Mouse (Mus musculus) embryonic stem cell, embryonic (primary cell): Measurements from ENCODE around the gene Smyd1.

ENCODE experiments used
- CTCF ChIA-PET, 4 experiments: fragments of 300-600 bp in 2 of 4; fragments of 350-600 bp in 2 of 4; sonication (Branson Sonifier 250); formaldehyde crosslinking; loops; one replicate each; lab custom pipeline; 2022; ENCODE audit warnings: inconsistent platforms in 2 of 4; lab: Charles Lee
- POLR2A ChIA-PET, 4 experiments: fragments of 300-600 bp in 2 of 4; fragments of 350-600 bp in 2 of 4; sonication (Branson Sonifier 250); formaldehyde crosslinking; loops; one replicate each; lab custom pipeline; 2022; ENCODE audit warnings: antibody characterized with exemption in 4 of 4, inconsistent platforms in 1 of 4; lab: Charles Lee

Smyd1 gene

GRCm38 (mm10) chr6:71204166-71204565, 117.9 kb downstream of the Smyd1 start:
- ChIA-PET CTCF (no interaction called here), POLR2A (no interaction called here)

GRCm38 (mm10) chr6:71203674-71204073, 118.4 kb downstream of the Smyd1 start:
- CTCF ChIA-PET = no interaction called here
- POLR2A ChIA-PET = no interaction called here

GRCm38 (mm10) chr6:71201925-71202324, 120.1 kb downstream of the Smyd1 start:
- ChIA-PET POLR2A (interaction anchor here in 2 of 4 experiments (0.5 to 1.0 kb wide), 3 partner anchors 26 to 1000 kb away, joined by 3 to 5 read pairs (median 5); partner anchors contain the start of gene Immt (in 1 of the 2)), CTCF (interaction anchor here in 1 of 4 experiments (0.8 kb wide), 1 partner anchor 59 kb away, joined by 3 read pairs; no protein-coding TSS in a partner anchor)

DNA sequence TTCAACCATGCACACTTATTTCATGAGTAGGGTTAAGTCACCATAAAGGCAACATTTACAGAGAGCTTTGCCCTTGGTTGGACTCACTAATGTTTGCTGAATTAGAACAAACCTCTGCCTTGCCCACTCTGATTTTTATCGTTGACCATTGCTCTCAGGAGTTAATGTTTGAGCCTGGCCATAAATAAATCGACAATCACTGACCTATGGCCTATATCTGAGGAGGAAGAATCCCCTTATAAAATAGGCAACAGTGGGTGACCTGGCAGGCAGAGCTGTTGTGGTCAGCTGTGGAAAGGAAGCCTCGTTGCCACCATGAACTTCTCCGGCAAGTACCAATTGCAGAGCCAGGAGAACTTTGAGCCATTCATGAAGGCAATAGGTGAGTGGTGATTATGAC, 122.4 kb downstream of the Smyd1 start, which contains the start of gene Fabp1:
Gene Fabp1 (plus strand): TSS at position 216 of the 400 bp plus-strand sequence.
- CTCF ChIA-PET = interaction anchor here in 1 of 4 experiments (0.6 kb wide), 1 partner anchor 430 kb away, joined by 3 read pairs; no protein-coding TSS in a partner anchor
- POLR2A ChIA-PET = no interaction called here

DNA sequence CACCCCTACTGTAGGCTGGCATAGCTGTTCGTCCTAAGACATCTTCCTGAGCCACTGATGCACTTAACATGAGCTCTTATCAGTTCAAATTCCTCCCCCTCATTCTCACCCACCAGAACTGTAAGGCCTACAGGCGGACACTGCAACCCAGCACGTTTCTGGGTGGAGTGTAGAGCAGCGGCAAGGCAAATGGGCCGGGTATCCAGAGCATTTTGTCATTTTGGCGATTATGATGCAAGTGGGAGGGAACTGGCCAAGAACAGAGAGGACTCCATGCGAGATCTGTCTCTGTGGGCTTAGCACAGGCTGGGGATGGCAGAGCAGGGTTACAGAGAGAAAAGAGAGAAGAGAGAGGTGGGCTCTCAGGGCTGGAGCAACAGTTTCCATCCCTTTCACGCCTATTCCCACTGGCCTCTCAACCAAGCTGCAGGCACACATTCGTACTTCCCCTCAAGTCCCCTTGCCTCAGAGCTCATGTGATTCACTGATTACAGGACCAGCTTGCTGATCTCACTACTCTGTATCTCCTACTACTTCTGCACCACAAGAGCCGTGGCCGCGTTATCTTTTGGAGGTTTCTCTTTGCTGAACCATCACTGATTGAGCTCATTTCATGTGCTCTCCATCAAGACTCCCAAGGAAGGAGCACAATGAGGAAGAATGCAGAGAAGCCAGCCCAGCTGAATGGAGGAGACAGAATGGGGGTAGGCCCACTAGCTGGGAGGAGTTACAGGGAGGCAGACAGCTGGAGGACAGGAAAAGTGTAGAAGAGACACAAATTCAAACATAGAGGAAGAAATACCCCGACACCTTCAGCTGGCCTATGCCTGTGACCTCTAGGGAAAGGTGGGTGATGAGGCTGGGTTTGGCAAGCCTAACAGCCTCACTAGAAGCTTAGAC, 124.1 kb downstream of the Smyd1 start:
- CTCF ChIA-PET = interaction anchor here in 2 of 4 experiments (0.6 to 1.2 kb wide), 2 partner anchors 38 to 1039 kb away, joined by 3 to 8 read pairs; no protein-coding TSS in a partner anchor
- POLR2A ChIA-PET = interaction anchor here in 3 of 4 experiments (0.6 to 2.0 kb wide), 12 partner anchors 13 to 624 kb away, joined by 3 to 10 read pairs (median 3); partner anchors contain the start of genes Krcc1 (in 3 of the 3) and Chmp3 (in 1 of the 3)

DNA sequence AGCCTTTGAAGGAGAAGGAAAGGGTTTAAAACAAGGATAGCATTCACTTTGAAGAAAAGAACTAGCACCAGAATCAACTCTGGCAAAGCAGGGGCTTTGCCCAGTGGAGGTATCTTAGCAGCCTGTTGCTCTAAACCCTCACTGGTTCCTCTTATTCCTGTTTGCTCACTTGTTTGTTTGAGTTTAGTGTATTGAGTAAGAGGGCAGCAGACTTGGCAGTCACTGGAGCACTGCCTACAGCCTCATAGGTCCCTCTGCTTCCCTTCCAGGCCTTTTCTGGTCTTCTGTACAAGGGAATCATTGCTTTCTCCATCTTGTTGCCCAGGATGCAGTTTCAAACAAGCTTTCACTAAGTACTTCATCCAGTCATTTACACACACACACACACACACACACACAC, 125.9 kb downstream of the Smyd1 start:
- POLR2A ChIA-PET = no interaction called here

GRCm38 (mm10) chr6:71193151-71193740, 128.8 kb downstream of the Smyd1 start:
- ChIA-PET POLR2A (interaction anchor here in 1 of 4 experiments (0.6 kb wide), 1 partner anchor 52 kb away, joined by 3 read pairs; no protein-coding TSS in a partner anchor), CTCF (no interaction called here)

More for the DNA sequence above, 125.9 kb downstream of the Smyd1 start:
- CTCF ChIA-PET = no interaction called here

GRCm38 (mm10) chr6:71190501-71190900, 131.5 kb downstream of the Smyd1 start:
- POLR2A ChIA-PET = interaction anchor here in 1 of 4 experiments (1.4 kb wide), 1 partner anchor 80 kb away, joined by 5 read pairs; the partner anchor contains the start of gene Krcc1

DNA sequence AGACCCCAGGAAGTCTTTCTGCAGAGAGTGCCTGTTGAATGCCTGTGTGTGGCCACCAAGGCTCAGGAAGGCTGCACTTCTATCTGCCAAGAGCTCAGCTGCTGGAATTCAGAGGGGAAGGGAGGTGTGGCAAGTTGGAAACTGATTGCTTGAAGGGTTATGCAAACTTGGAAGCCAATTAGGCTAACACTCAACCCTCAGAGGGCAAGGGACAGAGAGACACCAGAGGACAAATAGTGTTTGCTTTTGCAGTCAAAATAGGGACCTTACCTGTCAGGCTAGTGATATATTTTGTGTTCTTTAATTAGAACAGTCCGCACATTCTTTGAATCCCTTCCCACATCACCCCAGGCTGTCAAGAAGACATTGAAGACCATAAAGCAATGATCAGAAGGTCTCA, 132.5 kb downstream of the Smyd1 start:
- CTCF ChIA-PET = no interaction called here

More at GRCm38 (mm10) chr6:71190501-71190900, 131.5 kb downstream of the Smyd1 start:
- CTCF ChIA-PET = interaction anchor here in 1 of 4 experiments (0.6 kb wide), 1 partner anchor 219 kb away, joined by 3 read pairs; no protein-coding TSS in a partner anchor

GRCm38 (mm10) chr6:71184941-71185604, 137.0 kb downstream of the Smyd1 start:
- CTCF ChIA-PET = no interaction called here
- POLR2A ChIA-PET = interaction anchor here in 1 of 4 experiments (0.6 kb wide), 1 partner anchor 93 kb away, joined by 3 read pairs; no protein-coding TSS in a partner anchor

More for the DNA sequence above, 132.5 kb downstream of the Smyd1 start:
- POLR2A ChIA-PET = interaction anchor here in 1 of 4 experiments (1.4 kb wide), 1 partner anchor 81 kb away, joined by 5 read pairs; the partner anchor contains the start of gene Krcc1

GRCm38 (mm10) chr6:71180596-71180995, 141.4 kb downstream of the Smyd1 start:
- ChIA-PET POLR2A (no interaction called here), CTCF (no interaction called here)

DNA sequence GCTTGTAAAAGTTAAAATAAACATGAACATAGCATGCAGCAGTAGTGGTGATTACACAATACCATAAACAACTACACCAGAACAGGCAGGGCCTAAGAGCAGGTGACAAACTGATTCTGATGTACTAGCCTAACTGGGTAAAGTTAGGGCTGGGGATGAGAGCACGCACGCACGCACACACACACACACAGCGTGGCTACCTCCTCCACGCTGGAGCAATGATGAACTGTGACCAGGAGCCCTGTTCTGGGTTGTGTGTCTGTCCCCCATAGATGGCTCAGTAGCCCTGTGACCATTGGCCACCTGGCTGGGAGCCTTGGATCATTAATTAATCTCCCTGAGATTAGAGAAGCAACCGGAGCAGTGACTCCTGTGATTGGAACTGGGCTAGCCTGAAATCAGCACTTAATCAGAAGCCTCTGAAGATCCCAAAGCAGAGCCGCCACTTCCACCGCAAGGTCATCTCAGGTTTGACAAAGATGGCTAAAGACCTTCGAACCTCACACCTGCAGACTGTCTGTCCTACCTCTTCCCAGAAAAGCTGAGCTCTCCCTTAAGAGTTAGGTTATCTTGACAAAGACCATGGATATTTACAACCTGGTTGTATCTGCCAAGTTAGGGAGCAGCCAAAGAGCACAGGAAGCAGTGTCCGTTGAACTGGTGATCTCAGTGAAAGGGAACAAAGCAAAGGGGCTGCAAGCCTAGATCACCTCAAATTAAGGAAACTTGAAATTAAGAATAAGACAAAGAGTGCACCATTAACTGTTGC, 149.0 kb downstream of the Smyd1 start:
- ChIA-PET CTCF (no interaction called here), POLR2A (interaction anchor here in 1 of 4 experiments (0.6 kb wide), 1 partner anchor 9 kb away, joined by 3 read pairs; no protein-coding TSS in a partner anchor)

DNA sequence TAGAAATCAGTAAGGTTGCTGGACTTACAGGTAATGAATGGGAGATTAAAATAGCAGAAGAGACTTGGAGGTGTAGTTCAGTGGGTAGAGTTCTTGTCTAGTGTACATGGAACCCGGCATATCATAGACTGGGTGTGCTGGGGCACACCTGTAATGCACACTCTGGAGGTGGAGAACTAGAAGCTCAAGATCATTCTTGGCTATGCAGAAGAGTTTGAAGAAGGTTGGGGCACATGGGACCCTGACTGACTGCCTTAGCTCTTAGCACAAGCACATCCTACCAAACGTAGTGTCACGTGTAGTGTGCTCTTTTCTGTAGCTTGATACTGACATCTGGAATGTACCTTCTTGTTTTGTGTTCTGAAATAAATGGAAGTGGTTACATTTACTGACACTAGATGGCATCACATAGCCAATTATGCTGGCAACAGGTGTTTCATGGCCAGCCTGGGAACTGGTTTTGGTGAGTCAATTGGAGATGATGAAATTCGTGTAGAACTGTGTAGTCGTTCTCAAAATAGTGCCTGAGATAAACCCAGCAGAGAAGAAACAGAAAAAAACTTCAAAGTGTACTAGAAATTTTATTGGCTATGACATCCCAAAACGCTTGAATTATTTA, 155.4 kb downstream of the Smyd1 start:
- ChIA-PET POLR2A (interaction anchor here in 2 of 4 experiments (1.1 to 1.5 kb wide), 2 partner anchors 23 to 104 kb away, joined by 4 to 6 read pairs; partner anchors contain the start of genes Krcc1 (in 1 of the 2) and Thnsl2 (in 1 of the 2)), CTCF (interaction anchor here in 3 of 4 experiments (0.6 to 1.2 kb wide), 10 partner anchors 10 to 706 kb away, joined by 3 to 8 read pairs (median 3); no protein-coding TSS in a partner anchor)

DNA sequence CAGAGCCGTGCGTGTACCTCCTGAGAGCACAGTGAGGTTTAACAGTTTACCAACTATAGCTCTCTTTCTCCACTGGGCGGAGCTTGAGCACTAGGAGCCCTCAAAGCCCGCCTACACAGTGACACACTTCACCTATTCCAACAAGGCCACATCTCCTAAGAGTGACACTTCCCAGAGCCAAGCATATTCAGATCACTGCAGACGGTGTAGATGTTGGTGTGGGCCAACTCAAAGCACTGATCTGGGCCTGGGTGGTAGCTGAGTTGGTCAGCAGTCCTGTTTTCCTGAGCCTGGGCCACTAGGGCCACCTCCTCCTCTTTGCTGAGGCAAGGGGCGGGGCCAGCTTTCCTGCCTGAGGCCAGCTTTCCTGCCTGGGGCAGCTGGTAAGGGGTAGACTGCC, 157.6 kb downstream of the Smyd1 start:
- ChIA-PET CTCF (interaction anchor here (0.5 to 2.0 kb wide), 24 partner anchors 13 to 640 kb away, joined by 3 to 17 read pairs (median 4); partner anchors contain the start of genes Rmnd5a (in 1 of the 4) and Thnsl2 (in 1 of the 4)), POLR2A (interaction anchor here in 3 of 4 experiments (0.6 to 1.8 kb wide), 22 partner anchors 9 to 468 kb away, joined by 3 to 7 read pairs (median 4); partner anchors contain the start of genes Krcc1 (in 2 of the 3), Thnsl2 (in 2 of the 3), Chmp3 (in 1 of the 3) and Kdm3a (in 1 of the 3))
